Mouse (Mus musculus) limb, embryonic 14.5 days (tissue): Measurements from ENCODE around the gene Fmnl3. TPM values are rescaled to one million over a fixed set of nuclear protein-coding genes. Genes with fewer than 3 reads are reported as not detected.

Experiments used
- ATAC-seq: fragments of 200-750 bp; cut with Nextera tagmentation; 2 replicates; pipeline ENCODE4 v1.8.0; 2017; ENCODE audit warnings: low read depth, moderate number of reproducible peaks, moderate TSS enrichment; ENCODE audit not compliant: low FRiP score
- DNase-seq: peaks from one replicate; pipeline ENCODE4 v3.0.0-alpha.2; 2015; ENCODE audit warnings: low spot score
- H3K27ac ChIP-seq: fragments of 300-500 bp; sonication (generic); replicated peaks from 2 replicates; pipeline ENCODE4 v1.5.1; 2014; ENCODE audit warnings: low read depth, mild to moderate bottlenecking, low read length, moderate library complexity, mixed read lengths
- H3K27me3 ChIP-seq: fragments of 300-500 bp; sonication (generic); 2 replicates; pipeline ENCODE4 v1.6.1; 2014; ENCODE audit warnings: low read length, mixed read lengths; ENCODE audit not compliant: control insufficient read depth, insufficient read depth
- H3K36me3 ChIP-seq: fragments of 300-500 bp; sonication (generic); 2 replicates; pipeline ENCODE4 v1.6.1; 2014; ENCODE audit warnings: mild to moderate bottlenecking, low read length, moderate library complexity, mixed read lengths; ENCODE audit not compliant: control insufficient read depth, insufficient read depth
- H3K4me1 ChIP-seq: fragments of 300-500 bp; sonication (generic); 2 replicates; pipeline ENCODE4 v1.6.1; 2014; ENCODE audit warnings: antibody characterized with exemption, low read length, mixed read lengths; ENCODE audit not compliant: control insufficient read depth, insufficient read depth
- H3K4me2 ChIP-seq: fragments of 300-500 bp; sonication (generic); replicated peaks from 2 replicates; pipeline ENCODE4 v1.6.1; 2014; ENCODE audit warnings: low read depth, mild to moderate bottlenecking, low read length, moderate library complexity; ENCODE audit not compliant: severe bottlenecking
- H3K4me3 ChIP-seq: fragments of 300-500 bp; sonication (generic); replicated peaks from 2 replicates; pipeline ENCODE4 v1.5.1; 2014; ENCODE audit warnings: low read length
- H3K9ac ChIP-seq: fragments of 300-500 bp; sonication (generic); 2 replicates; pipeline ENCODE4 v1.6.1; 2014; ENCODE audit warnings: mild to moderate bottlenecking, low read depth, low read length, moderate library complexity; ENCODE audit not compliant: severe bottlenecking
- H3K9me3 ChIP-seq: fragments of 300-500 bp; sonication (generic); 2 replicates; pipeline ENCODE4 v1.6.1; 2016; ENCODE audit warnings: low read length; ENCODE audit not compliant: control insufficient read depth
- POLR2A ChIP-seq: fragments of 200-500 bp; IDR thresholded peaks from 2 replicates; pipeline ENCODE4 v1.8.0; 2012; ENCODE audit warnings: inconsistent platforms, mild to moderate bottlenecking, moderate library complexity, borderline replicate concordance; ENCODE audit not compliant: insufficient read depth, insufficient read length; ENCODE audit errors: extremely low read depth
- WGBS: fragments of 180-500 bp; shearing (Covaris S2); extraction: QIAGEN DNeasy Blood & Tissue Kit; methylation state at CpG from one replicate; pipeline ENCODE4 v1.1.7; 2014; 5-methylcytosine and 5-hydroxymethylcytosine counted together
- polyA plus RNA-seq, 2 experiments: library from polyadenylated mRNA; depleted of rRNA in 1 of 2; stranded (reverse) in 1 of 2; unstranded in 1 of 2; fragments of >200 nt; fragmentation: Nextera tagmentation in 1 of 2; extraction: Ambion mirVana in 1 of 2; gene quantifications; 2 replicates each; pipeline versions ENCODE4 v1.2.1 to v1.2.3; 2012 to 2014

Fmnl3 gene
- polyA plus RNA-seq, 2 experiments = 19.8 to 55.0 TPM

DNA sequence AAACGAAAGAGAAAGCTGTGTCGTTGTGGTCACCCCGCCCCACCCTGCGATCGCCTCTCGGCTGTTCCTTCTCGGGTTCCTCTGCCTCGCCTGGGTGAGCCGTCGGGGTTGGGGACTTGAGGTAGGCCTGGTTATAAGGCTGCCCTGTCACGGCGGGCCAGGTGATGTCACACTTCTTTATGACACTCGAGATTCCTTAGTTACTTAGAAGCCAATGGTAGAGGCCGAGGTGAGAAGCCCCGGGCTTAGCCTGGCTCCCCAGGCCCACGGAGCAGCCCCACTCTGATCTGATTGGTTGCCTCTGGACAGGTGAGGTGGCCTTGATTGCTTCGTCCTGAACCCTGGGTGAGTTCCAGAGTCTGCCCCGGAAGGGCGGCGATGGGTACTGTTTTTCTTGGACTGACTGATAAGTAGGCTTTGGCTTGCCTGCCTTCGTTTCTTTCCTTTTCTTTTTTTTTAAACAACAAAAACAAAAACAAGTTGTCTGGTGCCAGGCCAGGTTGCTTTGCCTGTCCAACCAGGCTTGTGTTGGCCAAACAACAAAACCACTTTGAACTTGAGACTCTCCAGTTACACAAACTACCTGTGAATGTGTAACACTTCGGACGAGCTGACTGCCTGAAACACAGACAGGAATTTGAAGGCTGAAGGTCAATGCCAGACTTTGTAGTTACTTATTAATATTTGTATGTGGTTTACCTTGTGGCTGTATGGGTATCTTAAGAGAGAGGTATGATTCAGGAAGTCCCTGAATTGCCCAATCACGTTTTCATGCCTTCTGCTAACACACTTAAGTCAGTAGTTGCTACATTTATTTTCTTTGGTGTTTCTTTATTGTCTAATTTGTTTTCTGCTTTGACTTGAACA, 23.3 kb upstream of the Fmnl3 start:
- TF ChIP-seq POLR2A = no peak
- no peaks in the 10 kb centered on the region for H3K27me3 ChIP-seq
- WGBS = 6% methylated on average over 24 of the region's 24 CpGs
- ATAC-seq (no peak; the same call in 1 of the 2 replicates), DNase-seq (peak; percentile 20)
- H3K9ac ChIP-seq = peak overlapping the region; percentile 85
- H3K27ac ChIP-seq = peak overlapping the region; percentile 88
- H3K4me1 ChIP-seq = peaks cover 24% of the 10 kb centered on the region
- H3K36me3 ChIP-seq = no peaks in the 10 kb centered on the region
- peak overlapping the region; percentile 88 for H3K4me2 ChIP-seq
- H3K4me3 ChIP-seq = peak overlapping the region; percentile 85
- H3K9me3 ChIP-seq = no peaks in the 10 kb centered on the region

DNA sequence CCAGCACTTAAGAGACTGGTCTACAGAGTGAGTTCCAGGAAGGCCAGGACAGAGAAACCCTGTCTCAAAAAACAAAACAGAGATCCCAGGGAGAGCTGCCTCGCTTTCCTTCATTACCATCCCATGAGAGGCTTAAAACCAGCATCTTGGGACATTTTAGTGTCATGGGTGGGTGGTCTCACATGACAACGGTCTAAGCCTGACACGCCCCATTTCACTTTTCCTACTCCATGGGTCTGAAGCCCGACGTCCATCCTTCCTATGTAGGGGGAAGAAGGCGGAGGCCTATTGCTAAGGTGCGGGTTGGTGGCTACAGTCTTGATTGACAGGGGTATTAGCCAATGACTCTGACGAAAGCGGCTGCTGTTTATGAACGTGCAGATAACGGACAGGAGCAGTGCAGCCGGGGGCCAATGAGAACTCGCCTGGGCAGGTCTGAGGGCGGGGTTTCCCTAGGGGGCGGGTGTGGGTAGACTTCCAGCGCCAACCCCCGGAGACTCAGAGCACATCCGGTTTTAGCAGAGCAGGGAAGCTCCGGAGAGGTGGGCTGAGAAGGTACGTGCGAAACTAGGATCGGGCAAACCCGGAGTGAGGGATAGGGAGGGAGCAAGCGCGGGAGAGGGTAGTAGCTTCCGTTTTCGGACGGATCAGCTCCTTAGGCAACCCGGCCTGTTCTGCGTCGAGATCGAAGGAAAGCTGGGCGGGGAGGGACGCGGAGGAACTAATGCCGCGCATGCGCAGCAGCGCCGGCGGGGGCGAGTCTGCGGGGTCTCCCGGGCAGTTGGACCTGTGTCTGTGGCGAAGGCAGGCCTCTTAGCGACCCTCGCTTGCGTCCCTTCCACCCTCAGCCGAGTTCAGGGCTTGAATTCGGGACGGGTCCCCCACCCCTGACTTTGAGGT, 22.5 kb upstream of the Fmnl3 start, which contains the start of gene Tmbim6:
Gene Tmbim6, plus strand, starts transcription at position 397 of the 900 bp plus-strand sequence.
- peak within 1 kb of the TSS; percentile 88 for H3K4me2 ChIP-seq
- H3K4me3 ChIP-seq = peak within 1 kb of the TSS; percentile 85
- under 1% methylated on average over 51 of the region's 51 CpGs for WGBS
- ATAC-seq (peak; percentile 99), DNase-seq (peak; percentile 100)
- peak; percentile 79; the same call in 1 of the 2 replicates for TF ChIP-seq POLR2A
- H3K36me3 ChIP-seq = no peaks in the 10 kb centered on the region
- peak within 1 kb of the TSS; percentile 85 for H3K9ac ChIP-seq
- peaks cover 24% of the 10 kb centered on the region for H3K4me1 ChIP-seq
- peak within 1 kb of the TSS; percentile 88 for H3K27ac ChIP-seq
- H3K27me3 ChIP-seq = no peaks in the 10 kb centered on the region
- no peaks in the 10 kb centered on the region for H3K9me3 ChIP-seq

DNA sequence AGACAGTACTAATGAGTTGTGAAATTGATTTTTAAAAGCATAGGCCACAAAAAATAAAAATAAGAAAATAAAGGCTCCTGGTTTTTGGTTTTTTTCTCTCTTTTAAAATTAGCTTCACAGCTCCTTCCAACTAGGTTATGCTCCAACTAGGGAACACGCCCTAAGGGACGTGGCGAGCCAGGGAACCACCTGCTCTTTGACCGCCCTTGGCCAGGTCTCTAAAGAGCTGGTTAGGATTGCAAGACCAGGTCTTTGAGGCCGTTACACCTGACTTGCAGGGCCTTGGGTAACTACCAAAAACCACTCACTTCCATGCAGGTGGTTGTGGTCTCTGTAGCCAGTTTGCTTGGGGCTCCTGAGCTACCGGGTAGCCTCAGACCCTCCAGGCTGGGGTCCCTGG, 21.7 kb upstream of the Fmnl3 start:
- TF ChIP-seq POLR2A = no peak
- ATAC-seq = no peak
- Histone ChIP-seq H3K4me3 (peak overlapping the region; percentile 85), H3K4me1 (peaks cover 24% of the 10 kb centered on the region), H3K27ac (0 out of 2 replicates have a peak overlapping the region, but pooled peaks have one; percentile 19), H3K9me3 (no peaks in the 10 kb centered on the region), H3K36me3 (no peaks in the 10 kb centered on the region), H3K4me2 (peak overlapping the region; percentile 79), H3K9ac (peak overlapping the region; percentile 40), H3K27me3 (no peaks in the 10 kb centered on the region)
- DNase-seq = no peak
- WGBS = 81% methylated on average over 6 of the region's 6 CpGs

DNA sequence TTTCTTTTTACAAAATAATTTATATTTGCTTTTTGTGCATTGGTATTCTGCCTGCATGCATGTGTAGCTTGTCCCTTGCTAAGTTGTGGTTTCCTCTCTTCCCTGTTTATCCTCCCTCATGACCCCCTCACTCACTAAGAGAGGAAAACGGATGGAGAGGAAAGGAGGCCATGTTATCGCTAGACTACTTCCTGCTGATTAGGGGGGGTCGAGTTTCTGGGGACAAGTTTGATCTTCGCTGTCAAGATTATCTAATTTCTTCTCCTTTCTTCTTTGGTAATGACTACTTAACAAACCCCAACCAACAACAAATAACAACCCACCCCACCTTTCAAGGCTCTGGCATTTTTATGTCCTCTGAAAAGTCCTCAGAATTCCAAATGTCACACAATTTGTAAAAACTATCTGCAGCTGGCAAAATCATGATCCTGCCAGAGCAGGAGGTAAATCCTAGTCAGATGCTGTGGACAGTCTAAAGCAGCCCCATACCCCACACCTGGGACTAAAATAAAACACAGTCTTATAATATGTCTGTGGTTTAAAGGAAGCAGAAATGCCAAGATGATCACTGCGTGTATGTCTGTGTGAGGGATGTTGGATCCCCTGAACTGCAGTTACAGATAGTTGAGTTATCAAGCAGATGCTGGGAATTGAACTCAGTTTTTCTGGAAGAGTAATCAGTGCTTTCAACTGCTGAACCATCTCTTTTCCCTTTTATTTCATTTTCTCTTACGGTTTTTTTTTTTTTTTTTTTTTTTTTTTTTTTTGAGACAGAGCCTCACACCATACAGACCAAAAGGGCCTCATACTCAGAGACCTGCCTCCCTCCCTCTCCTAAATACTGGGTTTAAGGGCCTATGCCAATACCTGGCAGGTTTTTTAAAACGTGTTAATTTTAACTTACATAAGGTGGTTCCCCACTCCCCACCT, 20.5 kb upstream of the Fmnl3 start:
- DNase-seq (no peak), ATAC-seq (no peak)
- no peaks in the 10 kb centered on the region for H3K36me3 ChIP-seq
- no peak for TF ChIP-seq POLR2A
- H3K9me3 ChIP-seq = no peaks in the 10 kb centered on the region
- H3K27ac ChIP-seq = no peak overlapping the region
- H3K27me3 ChIP-seq = no peaks in the 10 kb centered on the region
- H3K4me2 ChIP-seq = no peak overlapping the region
- peaks cover 22% of the 10 kb centered on the region for H3K4me1 ChIP-seq
- WGBS = 66% methylated on average over 7 of the region's 7 CpGs
- H3K9ac ChIP-seq = no peak overlapping the region
- H3K4me3 ChIP-seq = no peak overlapping the region
